Mouse (Mus musculus): ENCODE results near the gene Gipc3. TPM values are rescaled to one million over a fixed set of nuclear protein-coding genes. Genes with fewer than 3 reads are reported as not detected.
A peak's percentile ranks its signal among the peaks of the same experiment; 100 is the strongest.

The Gipc3 gene
- polyA plus RNA-seq, 1 experiment: 0.08 TPM

DNA sequence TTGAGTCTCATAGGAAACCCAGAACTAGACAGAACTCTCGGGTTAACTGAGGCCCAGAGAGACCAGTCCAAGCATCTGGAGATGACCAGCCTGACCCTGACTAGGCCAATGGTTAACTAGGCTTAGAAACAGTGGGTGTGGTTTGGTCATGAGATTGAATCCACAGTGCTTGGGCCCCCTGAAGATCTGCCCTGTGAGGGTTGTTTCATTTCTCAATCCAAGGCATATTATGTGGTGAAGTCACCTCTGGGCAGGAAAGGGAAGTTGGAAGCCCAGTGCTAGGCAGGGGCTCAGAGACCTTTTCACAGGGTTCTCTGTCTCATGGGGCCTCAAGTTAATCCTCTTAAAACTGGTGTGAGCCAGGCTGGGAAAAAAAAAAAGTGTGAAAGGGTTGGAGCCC, 15.8 kb upstream of the Gipc3 start:
- H3ac ChIP-seq (ENCODE audit: control insufficient read depth, insufficient read length, low read depth): no peak overlapping the region
- no peak overlapping the region for H3K4me3 ChIP-seq (ENCODE audit: insufficient read depth, poor library complexity, severe bottlenecking)
- TF ChIP-seq MYOG (IDR thresholded peaks at IDR 0.05; ENCODE audit: control insufficient read depth, extremely low read depth, insufficient read length) (no peak), CEBPB (IDR thresholded peaks at IDR 0.05; ENCODE audit: low read depth) (no peak), MAX (IDR thresholded peaks at IDR 0.05) (no peak), CTCF (IDR thresholded peaks at IDR 0.05; ENCODE audit: control insufficient read depth, insufficient read depth, insufficient read length) (no peak), USF1 (IDR thresholded peaks at IDR 0.05; ENCODE audit: low read depth) (no peak), FOSL1 (IDR thresholded peaks at IDR 0.05; ENCODE audit: insufficient read depth, low read length, poor library complexity, severe bottlenecking) (no peak)
- no peaks in the 10 kb centered on the region for H3K36me3 ChIP-seq (ENCODE audit: control insufficient read depth, insufficient read depth)
- no peaks in the 10 kb centered on the region for H3K27me3 ChIP-seq (ENCODE audit: control insufficient read depth, insufficient read depth, insufficient read length)
- no peaks in the 10 kb centered on the region for H3K79me2 ChIP-seq (ENCODE audit: control insufficient read depth, insufficient read depth)
- H3K79me3 ChIP-seq (ENCODE audit: low read depth): no peaks in the 10 kb centered on the region

- TF ChIP-seq MYOD1 (IDR thresholded peaks at IDR 0.05; ENCODE audit: control insufficient read depth, insufficient read length, low read depth): no peak
- no peak for TF ChIP-seq FOSL1 (IDR thresholded peaks at IDR 0.05; ENCODE audit: insufficient read depth, low read length, poor library complexity, severe bottlenecking)
- no peak for TF ChIP-seq MYOG (IDR thresholded peaks at IDR 0.05; ENCODE audit: control insufficient read depth, extremely low read depth, insufficient read length)
- TF ChIP-seq CTCF (IDR thresholded peaks at IDR 0.05; ENCODE audit: control insufficient read depth, insufficient read depth, insufficient read length): no peak
- no peak for TF ChIP-seq USF1 (IDR thresholded peaks at IDR 0.05; ENCODE audit: low read depth)
- TF ChIP-seq CEBPB (IDR thresholded peaks at IDR 0.05; ENCODE audit: low read depth): no peak
- no peak for TF ChIP-seq MAX (IDR thresholded peaks at IDR 0.05)
- Histone ChIP-seq H3K79me3 (ENCODE audit: low read depth) (no peaks in the 10 kb centered on the region), H3K79me2 (ENCODE audit: control insufficient read depth, insufficient read depth) (no peaks in the 10 kb centered on the region), H3K4me3 (ENCODE audit: insufficient read depth, poor library complexity, severe bottlenecking) (peak overlapping the region; percentile 50), H3K27me3 (ENCODE audit: control insufficient read depth, insufficient read depth, insufficient read length) (no peaks in the 10 kb centered on the region), H3ac (ENCODE audit: control insufficient read depth, insufficient read length, low read depth) (peak overlapping the region; percentile 99), H3K36me3 (ENCODE audit: control insufficient read depth, insufficient read depth) (no peaks in the 10 kb centered on the region)
Measured at GRCm38 (mm10) chr10:81358209-81358608, 15.1 kb upstream of the Gipc3 start.

GRCm38 (mm10) chr10:81356991-81357844, 14.2 kb upstream of the Gipc3 start, which contains the start of gene Mfsd12:
Mfsd12 (plus strand) TSS chr10:81357491.
- Histone ChIP-seq H3K79me3 (ENCODE audit: low read depth) (no peaks in the 10 kb centered on the region), H3K79me2 (ENCODE audit: control insufficient read depth, insufficient read depth) (no peaks in the 10 kb centered on the region), H3K4me3 (ENCODE audit: insufficient read depth, poor library complexity, severe bottlenecking) (peak within 1 kb of the TSS; percentile 50), H3K36me3 (ENCODE audit: control insufficient read depth, insufficient read depth) (no peaks in the 10 kb centered on the region), H3K27me3 (ENCODE audit: control insufficient read depth, insufficient read depth, insufficient read length) (no peaks in the 10 kb centered on the region), H3ac (ENCODE audit: control insufficient read depth, insufficient read length, low read depth) (peak within 1 kb of the TSS; percentile 99)
- peak; percentile 13 for TF ChIP-seq MAX (IDR thresholded peaks at IDR 0.05)
- TF ChIP-seq CTCF (IDR thresholded peaks at IDR 0.05; ENCODE audit: control insufficient read depth, insufficient read depth, insufficient read length): no peak

- no peak for TF ChIP-seq MYOD1 (IDR thresholded peaks at IDR 0.05; ENCODE audit: control insufficient read depth, insufficient read length, low read depth)
- Histone ChIP-seq H3K36me3 (ENCODE audit: control insufficient read depth, insufficient read depth) (no peaks in the 10 kb centered on the region), H3K79me2 (ENCODE audit: control insufficient read depth, insufficient read depth) (no peaks in the 10 kb centered on the region), H3K79me3 (ENCODE audit: low read depth) (no peaks in the 10 kb centered on the region), H3K27me3 (ENCODE audit: control insufficient read depth, insufficient read depth, insufficient read length) (no peaks in the 10 kb centered on the region), H3ac (ENCODE audit: control insufficient read depth, insufficient read length, low read depth) (peak overlapping the region; percentile 23), H3K4me3 (ENCODE audit: insufficient read depth, poor library complexity, severe bottlenecking) (no peak overlapping the region)
Measured at GRCm38 (mm10) chr10:81356352-81356990, 13.4 kb upstream of the Gipc3 start.

DNA sequence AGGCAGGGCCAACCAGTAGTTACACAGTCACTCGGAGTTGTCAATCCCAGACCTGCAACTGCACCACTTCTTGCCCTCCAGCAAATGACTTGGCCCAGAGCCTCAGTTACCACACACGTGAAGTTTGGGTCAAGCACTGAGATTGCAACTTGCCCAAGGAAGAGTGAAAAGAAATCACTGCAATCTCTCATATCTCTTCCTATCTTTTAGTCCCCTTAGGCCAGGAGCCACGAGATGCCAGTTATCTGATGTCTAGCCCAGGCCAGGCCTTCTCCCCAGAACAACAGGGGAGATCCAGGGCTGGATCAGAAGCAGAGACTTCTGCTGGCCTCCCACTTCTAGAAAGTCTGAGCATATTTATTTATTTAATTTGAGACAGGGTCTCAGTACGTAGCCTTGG, 12.5 kb upstream of the Gipc3 start:
- Histone ChIP-seq H3K79me3 (ENCODE audit: low read depth) (no peaks in the 10 kb centered on the region), H3K36me3 (ENCODE audit: control insufficient read depth, insufficient read depth) (no peaks in the 10 kb centered on the region), H3ac (ENCODE audit: control insufficient read depth, insufficient read length, low read depth) (no peak overlapping the region), H3K27me3 (ENCODE audit: control insufficient read depth, insufficient read depth, insufficient read length) (no peaks in the 10 kb centered on the region), H3K79me2 (ENCODE audit: control insufficient read depth, insufficient read depth) (no peaks in the 10 kb centered on the region), H3K4me3 (ENCODE audit: insufficient read depth, poor library complexity, severe bottlenecking) (no peak overlapping the region)
- TF ChIP-seq MYOD1 (IDR thresholded peaks at IDR 0.05; ENCODE audit: control insufficient read depth, insufficient read length, low read depth) (no peak), CEBPB (IDR thresholded peaks at IDR 0.05; ENCODE audit: low read depth) (no peak), MAX (IDR thresholded peaks at IDR 0.05) (no peak), FOSL1 (IDR thresholded peaks at IDR 0.05; ENCODE audit: insufficient read depth, low read length, poor library complexity, severe bottlenecking) (no peak), USF1 (IDR thresholded peaks at IDR 0.05; ENCODE audit: low read depth) (no peak), MYOG (IDR thresholded peaks at IDR 0.05; ENCODE audit: control insufficient read depth, extremely low read depth, insufficient read length) (no peak), CTCF (IDR thresholded peaks at IDR 0.05; ENCODE audit: control insufficient read depth, insufficient read depth, insufficient read length) (no peak)

All from C2C12 (cell line).